7 mouse cellular contexts compared by ENCODE assay signal in the genomic region with DNA sequence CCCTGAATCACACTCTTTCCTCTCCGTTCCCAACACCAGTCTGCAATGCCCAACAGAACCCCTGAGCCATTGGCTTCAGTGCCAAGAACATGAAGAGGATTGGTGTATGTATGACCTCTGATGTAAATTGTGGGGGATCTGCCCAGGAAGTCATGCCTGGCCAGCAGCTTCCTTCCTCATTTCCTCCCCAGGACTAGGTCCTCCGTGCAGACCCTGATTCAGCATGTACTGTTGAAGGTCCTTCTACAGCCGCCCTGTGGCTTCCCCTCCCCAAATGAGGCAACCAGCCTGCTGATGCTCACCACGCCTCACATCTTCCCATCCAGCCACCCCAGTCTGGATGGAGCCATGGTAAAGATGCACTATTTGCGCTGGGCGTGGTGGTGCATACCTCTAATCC. TPM values are rescaled to one million over a fixed set of nuclear protein-coding genes. Genes with fewer than 3 reads are reported as not detected.
DNase-seq lines count a peak whose midpoint lies in the region; ATAC-seq and TF ChIP-seq lines count a peak whose summit lies in the region.

A gene (minus strand): TSS at position 83 of the 400 bp plus-strand sequence.

- H3K4me1 ChIP-seq in ES-E14 (ENCODE audit: control insufficient read depth in 2 of 2, insufficient read depth in 2 of 2, low read length in 2 of 2, poor library complexity in 1 of 2) = peaks cover 0 to 2% of the 10 kb centered on the region in 2 experiments; a peak in 1 of 4 replicates
- H3K4me1 ChIP-seq in hindbrain, embryonic 15.5 days (replicated peaks) = peaks cover 7% of the 10 kb centered on the region
- 0 out of 2 replicates have a peak, but pooled peaks cover 2% of the 10 kb centered on the region for H3K4me1 ChIP-seq in liver, embryonic 11.5 days (replicated peaks; ENCODE audit: control insufficient read depth, insufficient read depth, low read length)
- peaks cover 10% of the 10 kb centered on the region for H3K4me1 ChIP-seq in neural tube, embryonic 12.5 days

- no peak within 1 kb of the TSS for H3K27ac ChIP-seq in ES-E14 (ENCODE audit: insufficient read depth, low read depth, low read length, poor library complexity, severe bottlenecking)
- no peak within 1 kb of the TSS for H3K27ac ChIP-seq in hindbrain, embryonic 15.5 days (replicated peaks)
- H3K27ac ChIP-seq in liver, embryonic 11.5 days (ENCODE audit: low read depth, low read length) = no peak within 1 kb of the TSS
- no peak within 1 kb of the TSS for H3K27ac ChIP-seq in neural tube, embryonic 12.5 days

- no peaks in the 10 kb centered on the region for H3K36me3 ChIP-seq in ES-E14 (ENCODE audit: control insufficient read depth, insufficient read depth, low read length, poor library complexity, severe bottlenecking)
- H3K36me3 ChIP-seq in hindbrain, embryonic 15.5 days = no peaks in the 10 kb centered on the region
- no peaks in the 10 kb centered on the region for H3K36me3 ChIP-seq in liver, embryonic 11.5 days (ENCODE audit: control insufficient read depth, insufficient read depth, low read length)
- H3K36me3 ChIP-seq in neural tube, embryonic 12.5 days = no peaks in the 10 kb centered on the region

- H3K9ac ChIP-seq in ES-E14 (ENCODE audit: insufficient read depth, low read depth, low read length, poor library complexity, severe bottlenecking) = peak within 1 kb of the TSS; percentile 39; the same call in 1 of the 2 replicates
- H3K9ac ChIP-seq in hindbrain, embryonic 15.5 days = peak within 1 kb of the TSS; percentile 25
- H3K9ac ChIP-seq in liver, embryonic 11.5 days (ENCODE audit: low read depth, low read length) = no peak within 1 kb of the TSS
- H3K9ac ChIP-seq in neural tube, embryonic 12.5 days = peak within 1 kb of the TSS; percentile 49

- H3K27me3 ChIP-seq in hindbrain, embryonic 15.5 days = peaks cover 13% of the 10 kb centered on the region
- H3K27me3 ChIP-seq in liver, embryonic 11.5 days (replicated peaks; ENCODE audit: control insufficient read depth, insufficient read depth, low read length) = peaks cover 32% of the 10 kb centered on the region
- peaks cover 30% of the 10 kb centered on the region for H3K27me3 ChIP-seq in neural tube, embryonic 12.5 days (replicated peaks)

- in situ Hi-C loops in ES-E14 (cut with MboI; ENCODE audit: low sequenced_read_pairs in 2 of 2, unreplicated experiment in 2 of 2) = no loop called here

- peak; percentile 72 for ATAC-seq in common myeloid progenitor, adult 5-6 weeks (replicated peaks; ENCODE audit: low read depth, poor library complexity, severe bottlenecking)
- ATAC-seq in hindbrain, embryonic 15.5 days (ENCODE audit: low FRiP score, low read depth) = no peak
- no peak for ATAC-seq in liver, embryonic 11.5 days (replicated peaks; ENCODE audit: low FRiP score)
- no peak for ATAC-seq in neural tube, embryonic 12.5 days (ENCODE audit: low FRiP score, low read depth)

- H3K4me2 ChIP-seq in hindbrain, embryonic 15.5 days = peak within 1 kb of the TSS; percentile 85
- H3K4me2 ChIP-seq in liver, embryonic 11.5 days = peak within 1 kb of the TSS; percentile 56
- H3K4me2 ChIP-seq in neural tube, embryonic 12.5 days (replicated peaks) = peak within 1 kb of the TSS; percentile 75

- DNase-seq in ES-E14 (ENCODE audit: low read depth, low spot score) = no peak
- DNase-seq in liver, embryonic 11.5 days (ENCODE audit: low spot score) = no peak
- DNase-seq in right cerebral cortex, postnatal 36 days (ENCODE audit: low spot score in 2 of 2) = no peak
- no peak for DNase-seq in right cerebral cortex, adult 18-20 months

- peak within 1 kb of the TSS; percentile 30 to 51; a peak in 3 of 4 replicates for H3K4me3 ChIP-seq in ES-E14 (ENCODE audit: insufficient read depth in 1 of 2, low read depth in 1 of 2, low read length in 2 of 2, poor library complexity in 1 of 2, severe bottlenecking in 1 of 2)
- peak within 1 kb of the TSS; percentile 42 for H3K4me3 ChIP-seq in hindbrain, embryonic 15.5 days
- H3K4me3 ChIP-seq in liver, embryonic 11.5 days (ENCODE audit: low read depth, low read length) = peak within 1 kb of the TSS; percentile 30; the same call in 1 of the 2 replicates
- peak within 1 kb of the TSS; percentile 34 for H3K4me3 ChIP-seq in neural tube, embryonic 12.5 days

- no peaks in the 10 kb centered on the region for H3K9me3 ChIP-seq in ES-E14 (ENCODE audit: control insufficient read depth, insufficient read depth, low read depth, low read length)
- H3K9me3 ChIP-seq in hindbrain, embryonic 15.5 days = no peaks in the 10 kb centered on the region
- no peaks in the 10 kb centered on the region for H3K9me3 ChIP-seq in liver, embryonic 11.5 days (ENCODE audit: control insufficient read depth, low read length)
- no peaks in the 10 kb centered on the region for H3K9me3 ChIP-seq in neural tube, embryonic 12.5 days

- 88% methylated on average over 6 of the region's 6 CpGs for whole genome bisulfite sequencing in hindbrain, embryonic 15.5 days
- 55% methylated on average over 6 of the region's 6 CpGs for WGBS in liver, embryonic 11.5 days
- WGBS in neural tube, embryonic 12.5 days = 89% methylated on average over 6 of the region's 6 CpGs

TF ChIP-seq in ES-E14, 5 proteins besides CTCF, POLR2A, EP300 and RAD21:
- TF ChIP-seq HCFC1 (IDR thresholded peaks at IDR 0.05; ENCODE audit: borderline replicate concordance, insufficient read depth, low read length) (no peak), ZNF384 (IDR thresholded peaks at IDR 0.05; ENCODE audit: low read depth, low read length) (no peak), CHD2 (IDR thresholded peaks at IDR 0.05; ENCODE audit: low read depth, low read length) (no peak), MAFK (IDR thresholded peaks at IDR 0.05; ENCODE audit: insufficient read depth, low read depth, low read length) (no peak), ZC3H11A (IDR thresholded peaks at IDR 0.05; ENCODE audit: borderline replicate concordance, low read depth, low read length) (no peak)
TF ChIP-seq in ES-E14: peak in this region for 0.

RNA-seq across cellular contexts. Expression of the gene that starts here (rescaled TPM):
- 0.54 and 0.63 TPM in 2 replicates for total RNA-seq in ES-E14 (2012; rRNA removed)
- total RNA-seq in common myeloid progenitor, adult 5-6 weeks (2017) = 1.4 and 4.2 TPM in 2 replicates
- polyA plus RNA-seq in hindbrain, embryonic 15.5 days (2015; fragmentation: Nextera tagmentation; extraction: Ambion mirVana) = 5.4 and 7.1 TPM in 2 replicates
- 1.2 TPM in 2 replicates for polyA plus RNA-seq in liver, embryonic 11.5 days (2014; fragmentation: Nextera tagmentation; extraction: Ambion mirVana)
- 2.2 and 3.0 TPM in 2 replicates for polyA plus RNA-seq in neural tube, embryonic 12.5 days (2016; fragmentation: Nextera tagmentation; extraction: Ambion mirVana)
